Mouse (Mus musculus) midbrain, postnatal 0 days (tissue): ENCODE measurements around the gene Cfap65. TPM values are rescaled to one million over a fixed set of nuclear protein-coding genes. Genes with fewer than 3 reads are reported as not detected.

Source experiments
- ATAC-seq: fragments of 200-750 bp; cut with Nextera tagmentation; 2 replicates; pipeline ENCODE4 v1.8.0; 2017; ENCODE audit warnings: moderate number of reproducible peaks, mild to moderate bottlenecking, moderate TSS enrichment, moderate library complexity; ENCODE audit not compliant: low FRiP score
- DNase-seq: peaks from one replicate; pipeline ENCODE4 v3.0.0-alpha.2; 2015; ENCODE audit warnings: low spot score
- H3K27ac ChIP-seq: fragments of 300-500 bp; sonication (generic); 2 replicates; pipeline ENCODE4 v1.5.1; 2014; ENCODE audit warnings: low read depth, mild to moderate bottlenecking, low read length, mixed read lengths
- H3K27me3 ChIP-seq: fragments of 300-500 bp; sonication (generic); 2 replicates; pipeline ENCODE4 v1.6.1; 2014; ENCODE audit warnings: low read length, control low read depth, mixed read lengths; ENCODE audit not compliant: insufficient read depth
- H3K36me3 ChIP-seq: fragments of 300-500 bp; sonication (generic); 2 replicates; pipeline ENCODE4 v1.6.1; 2014; ENCODE audit warnings: low read length, control low read depth, mixed read lengths; ENCODE audit not compliant: insufficient read depth
- H3K4me1 ChIP-seq: fragments of 300-500 bp; sonication (generic); 2 replicates; pipeline ENCODE4 v1.6.1; 2014; ENCODE audit warnings: mild to moderate bottlenecking, control low read depth, antibody characterized with exemption, low read length, mixed read lengths; ENCODE audit not compliant: insufficient read depth
- H3K4me2 ChIP-seq: fragments of 300-500 bp; sonication (generic); 2 replicates; pipeline ENCODE4 v1.6.1; 2014; ENCODE audit warnings: low read depth, mild to moderate bottlenecking, low read length, mixed read lengths; ENCODE audit not compliant: poor library complexity, severe bottlenecking
- H3K4me3 ChIP-seq: fragments of 300-500 bp; sonication (generic); 2 replicates; pipeline ENCODE4 v1.5.1; 2014; ENCODE audit warnings: low read depth, mild to moderate bottlenecking, low read length, moderate library complexity
- H3K9ac ChIP-seq: fragments of 300-500 bp; sonication (generic); replicated peaks from 2 replicates; pipeline ENCODE4 v1.6.1; 2014; ENCODE audit warnings: mild to moderate bottlenecking, low read length, moderate library complexity, mixed read lengths; ENCODE audit not compliant: poor library complexity, severe bottlenecking
- H3K9me3 ChIP-seq: fragments of 300-500 bp; sonication (generic); 2 replicates; pipeline ENCODE4 v1.6.1; 2016; ENCODE audit warnings: low read length, control low read depth
- CTCF ChIP-seq: IDR thresholded peaks from 2 replicates; pipeline ENCODE4 v1.5.1; 2016; ENCODE audit warnings: antibody characterized with exemption, mild to moderate bottlenecking
- WGBS: fragments of 180-500 bp; shearing (Covaris S2); extraction: QIAGEN DNeasy Blood & Tissue Kit; methylation state at CpG from one replicate; pipeline ENCODE4 v1.1.7; 2014; 5-methylcytosine and 5-hydroxymethylcytosine counted together
- polyA plus RNA-seq: library from polyadenylated mRNA; unstranded; fragments of >200 nt; fragmentation: Nextera tagmentation; extraction: Ambion mirVana; gene quantifications from 2 replicates; pipeline ENCODE4 v1.2.1, GENCODE M21; 2015
- total RNA-seq: library from RNA; depleted of rRNA; stranded (reverse); fragments of >200 nt; gene quantifications from 2 replicates; pipeline ENCODE4 v1.2.3, GENCODE M21; 2014

Gene Cfap65
- total and polyA plus RNA-seq, 2 experiments from 2014 or later, result 1.5 to 4.1 TPM

DNA sequence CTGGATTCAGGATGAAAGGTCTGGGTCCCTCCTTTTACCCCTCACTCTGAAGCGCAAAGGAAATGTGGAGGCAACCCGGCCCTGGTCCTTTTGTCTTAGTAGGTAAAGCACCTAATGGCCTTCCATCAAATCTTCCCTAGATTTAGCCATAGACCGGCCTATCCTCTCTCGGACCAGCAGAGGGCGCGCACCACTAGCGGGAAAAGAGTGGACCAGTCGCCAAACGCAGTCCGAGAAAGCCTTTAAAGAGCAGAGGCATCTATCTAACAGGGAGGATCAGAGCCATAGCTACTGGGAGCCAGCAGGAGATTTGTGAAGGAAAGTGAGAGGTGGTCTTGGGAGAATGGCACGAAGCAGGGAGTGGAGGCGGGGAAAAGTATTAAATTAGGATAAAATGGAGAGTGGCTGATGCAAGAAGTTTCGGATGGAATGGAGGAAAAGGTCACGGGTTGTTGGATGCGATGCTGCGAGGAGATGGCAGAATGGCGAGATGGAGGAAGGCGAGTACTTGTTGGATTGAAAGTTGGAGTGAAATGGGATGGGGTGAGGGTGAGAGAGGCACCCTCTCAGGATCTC, 54.5 kb downstream of the Cfap65 start:
- DNase-seq (peak; percentile 80), ATAC-seq (no peak)
- peaks cover 46% of the 10 kb centered on the region for H3K27me3 ChIP-seq
- no peak overlapping the region for H3K27ac ChIP-seq
- H3K4me2 ChIP-seq, result peak overlapping the region; percentile 34; the same call in 1 of the 2 replicates
- H3K36me3 ChIP-seq, result no peaks in the 10 kb centered on the region
- peaks cover 17% of the 10 kb centered on the region for H3K4me1 ChIP-seq
- peak; percentile 96 for TF ChIP-seq CTCF
- 3% methylated on average over 18 of the region's 18 CpGs for WGBS
- H3K4me3 ChIP-seq, result peak overlapping the region; percentile 12; the same call in 1 of the 2 replicates
- H3K9me3 ChIP-seq, result no peaks in the 10 kb centered on the region
- no peak overlapping the region for H3K9ac ChIP-seq

DNA sequence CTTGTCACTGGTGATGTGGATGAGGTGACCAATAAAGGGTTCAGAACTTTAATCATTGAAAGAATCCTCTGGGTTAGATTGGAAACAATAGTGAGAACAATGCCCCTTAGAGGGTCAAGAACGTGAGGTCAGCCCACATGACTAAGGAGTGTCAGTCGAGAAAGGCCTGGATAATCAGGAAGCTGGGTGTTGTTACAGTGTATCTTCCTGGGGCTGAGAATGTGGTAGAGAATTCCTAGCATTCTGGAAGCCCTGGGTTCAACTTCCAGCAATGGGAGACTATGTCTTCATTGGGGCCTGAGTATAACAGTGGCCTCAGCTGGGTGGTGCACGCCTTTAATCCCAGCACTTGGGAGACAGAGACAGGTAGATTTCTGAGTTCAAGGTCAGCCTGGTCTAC, 58.2 kb downstream of the Cfap65 start:
- Histone ChIP-seq H3K4me2 (no peak overlapping the region), H3K9ac (no peak overlapping the region), H3K36me3 (no peaks in the 10 kb centered on the region), H3K9me3 (no peaks in the 10 kb centered on the region), H3K27ac (no peak overlapping the region), H3K27me3 (peaks cover 20% of the 10 kb centered on the region), H3K4me1 (peaks cover 3% of the 10 kb centered on the region; the same call in 1 of the 2 replicates), H3K4me3 (no peak overlapping the region)
- WGBS, result 58% methylated on average over 3 of the region's 3 CpGs
- TF ChIP-seq CTCF, result no peak
- DNase-seq (no peak), ATAC-seq (no peak)

DNA sequence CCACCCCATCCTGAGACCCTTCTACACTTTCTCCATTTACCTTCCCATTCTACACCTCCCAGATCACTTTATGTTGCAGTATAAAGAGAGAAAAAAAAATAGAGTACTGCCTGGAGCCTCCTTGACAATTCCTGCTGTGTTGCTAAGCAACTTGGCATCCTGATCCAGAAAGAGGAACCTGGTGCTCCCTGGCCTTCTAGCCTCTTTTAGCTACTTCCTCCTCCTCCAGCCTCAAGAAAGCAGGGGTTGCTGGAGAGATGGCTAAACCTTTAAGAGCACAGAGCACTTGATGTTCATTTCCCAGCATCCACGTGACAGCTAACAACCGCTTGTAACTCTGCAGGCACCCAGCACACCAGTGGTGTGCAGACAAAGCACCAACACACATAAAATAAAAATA, 63.2 kb downstream of the Cfap65 start:
- Histone ChIP-seq H3K9ac (no peak overlapping the region), H3K4me2 (no peak overlapping the region), H3K4me3 (no peak overlapping the region), H3K4me1 (no peaks in the 10 kb centered on the region; the same call in 1 of the 2 replicates), H3K27me3 (no peaks in the 10 kb centered on the region), H3K36me3 (no peaks in the 10 kb centered on the region), H3K27ac (no peak overlapping the region), H3K9me3 (no peaks in the 10 kb centered on the region)
- ATAC-seq (no peak), DNase-seq (no peak)
- WGBS, result 58% methylated on average over 2 of the region's 2 CpGs
- TF ChIP-seq CTCF, result no peak

DNA sequence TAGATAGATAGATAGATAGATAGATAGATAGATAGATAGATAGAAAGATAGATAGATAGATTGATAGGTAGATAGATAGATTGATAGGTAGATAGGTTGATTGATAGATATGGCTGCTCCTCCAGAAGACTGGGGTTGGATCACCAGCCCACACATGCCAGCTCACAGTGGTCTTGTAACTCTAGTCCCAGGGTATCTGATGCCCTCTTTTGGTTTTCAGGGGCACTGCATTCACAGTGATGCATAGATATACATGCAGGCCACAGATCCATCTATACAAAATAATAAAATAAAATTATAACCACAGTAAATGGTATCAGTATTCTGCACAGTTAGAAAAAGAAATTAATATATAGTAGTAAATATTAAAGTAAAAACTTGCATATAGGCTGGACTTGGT, 73.6 kb downstream of the Cfap65 start:
- Histone ChIP-seq H3K4me1 (peaks cover 4% of the 10 kb centered on the region; the same call in 1 of the 2 replicates), H3K36me3 (no peaks in the 10 kb centered on the region), H3K27ac (no peak overlapping the region), H3K4me2 (no peak overlapping the region), H3K27me3 (no peaks in the 10 kb centered on the region), H3K9ac (no peak overlapping the region), H3K9me3 (no peaks in the 10 kb centered on the region), H3K4me3 (no peak overlapping the region)
- TF ChIP-seq CTCF, result peak; percentile 29; the same call in 1 of the 2 replicates
- DNase-seq, result no peak
- no peak for ATAC-seq

DNA sequence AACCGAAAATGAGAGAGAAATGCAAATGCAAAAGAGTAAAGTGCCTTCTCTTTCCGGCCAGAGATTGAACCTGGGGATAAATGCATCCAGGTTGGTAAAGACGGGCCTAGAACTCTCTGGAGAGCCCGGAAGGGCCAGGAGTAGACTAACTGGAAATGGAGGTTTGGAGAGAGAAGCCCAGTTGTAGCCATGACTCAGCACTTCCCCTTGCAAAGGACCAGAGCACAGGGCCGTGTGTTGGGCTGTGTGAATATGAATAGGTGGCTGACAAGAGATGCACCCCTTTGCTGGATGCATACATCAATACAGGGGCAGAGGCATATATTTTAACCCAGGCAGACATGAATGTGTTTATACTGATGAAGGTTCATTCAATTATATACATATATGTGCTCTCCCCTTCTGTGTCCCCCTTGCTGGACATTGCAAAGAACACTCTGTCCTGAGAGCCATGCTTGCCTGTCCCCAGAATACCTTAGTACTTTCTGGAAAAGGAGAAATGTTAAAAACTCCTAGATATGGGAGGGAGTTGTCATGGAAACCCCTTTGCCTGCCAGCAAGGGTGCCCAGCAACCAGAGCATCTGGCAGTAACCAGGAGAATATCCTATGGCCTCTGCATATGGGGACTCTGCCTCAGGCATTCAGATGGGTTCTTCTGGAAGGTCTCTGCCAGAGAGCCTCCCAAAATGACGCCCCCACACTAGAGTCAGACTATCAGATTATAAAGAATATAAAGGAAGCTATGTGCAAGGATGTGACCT, 76.0 kb downstream of the Cfap65 start:
- no peak for TF ChIP-seq CTCF
- WGBS, result 26% methylated on average over 6 of the region's 6 CpGs
- Histone ChIP-seq H3K4me2 (peak overlapping the region; percentile 69), H3K9me3 (no peaks in the 10 kb centered on the region), H3K36me3 (no peaks in the 10 kb centered on the region), H3K27ac (peak overlapping the region; percentile 88), H3K9ac (no peak overlapping the region; the same call in 1 of the 2 replicates), H3K4me3 (peak overlapping the region; percentile 99), H3K4me1 (peaks cover 4% of the 10 kb centered on the region; the same call in 1 of the 2 replicates), H3K27me3 (no peaks in the 10 kb centered on the region)
- no peak for ATAC-seq
- DNase-seq, result peak; percentile 10

DNA sequence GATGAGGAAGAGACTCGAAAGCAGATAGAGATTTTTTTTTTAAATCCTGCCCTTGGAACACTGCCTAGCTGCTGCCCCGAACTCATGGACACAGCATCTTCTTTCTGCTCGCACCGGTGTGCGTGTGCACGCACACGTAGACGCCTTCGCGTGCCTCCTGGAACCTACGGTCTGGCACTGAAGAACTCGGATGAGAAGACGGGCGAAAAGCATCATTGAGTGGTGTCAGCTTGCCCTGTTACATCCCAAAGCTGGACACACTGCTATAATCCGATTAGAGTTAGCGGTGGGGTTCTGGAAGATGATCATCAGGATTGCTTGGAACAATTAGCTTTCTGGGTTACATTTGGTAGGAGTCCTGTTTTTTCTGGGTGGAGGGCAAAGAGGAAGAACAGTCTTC, 76.6 kb downstream of the Cfap65 start:
- DNase-seq (no peak), ATAC-seq (no peak; the same call in 1 of the 2 replicates)
- Histone ChIP-seq H3K4me3 (peak overlapping the region; percentile 99), H3K9me3 (no peaks in the 10 kb centered on the region), H3K27me3 (no peaks in the 10 kb centered on the region), H3K36me3 (no peaks in the 10 kb centered on the region), H3K4me1 (peaks cover 5% of the 10 kb centered on the region; the same call in 1 of the 2 replicates), H3K27ac (peak overlapping the region; percentile 88), H3K9ac (peak overlapping the region; percentile 51; the same call in 1 of the 2 replicates), H3K4me2 (peak overlapping the region; percentile 69)
- 2% methylated on average over 16 of the region's 16 CpGs for WGBS
- TF ChIP-seq CTCF, result no peak
